Mouse (Mus musculus): ENCODE measurements around the gene Mroh2a.

DNA sequence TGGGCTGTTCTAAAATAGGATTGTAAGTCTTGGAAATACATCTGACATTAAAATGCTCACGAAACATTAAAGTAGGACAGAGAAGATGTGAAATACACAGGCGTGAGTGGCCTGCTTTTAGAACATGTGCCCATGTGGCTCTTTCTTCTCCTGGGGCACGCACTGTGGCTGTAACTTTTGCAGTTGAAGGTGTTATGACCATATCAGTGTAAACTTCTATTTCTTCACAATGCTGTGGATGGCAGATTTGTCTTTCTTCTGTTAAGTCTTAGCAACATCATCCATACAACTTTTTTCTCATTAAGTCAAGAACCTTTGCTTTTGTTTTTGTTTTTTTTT, 62.0 kb downstream of the Mroh2a start:
- TF ChIP-seq CTCF (IDR thresholded peaks at IDR 0.05; ENCODE audit: extremely low read depth, insufficient read depth, insufficient read length, insufficient replicate concordance) (no peak), POLR2A (IDR thresholded peaks at IDR 0.05; ENCODE audit: low read depth, low read length) (no peak)
